Mouse (Mus musculus): ENCODE measurements around the gene Ifitm1.
A peak's percentile ranks its signal among the peaks of the same experiment; 100 is the strongest.
"Not testable (repeated sequence)": the region's sequence is repeated elsewhere in the genome, so short reads cannot be mapped to it uniquely, and the experiment has no call there.

Ifitm1 gene

DNA sequence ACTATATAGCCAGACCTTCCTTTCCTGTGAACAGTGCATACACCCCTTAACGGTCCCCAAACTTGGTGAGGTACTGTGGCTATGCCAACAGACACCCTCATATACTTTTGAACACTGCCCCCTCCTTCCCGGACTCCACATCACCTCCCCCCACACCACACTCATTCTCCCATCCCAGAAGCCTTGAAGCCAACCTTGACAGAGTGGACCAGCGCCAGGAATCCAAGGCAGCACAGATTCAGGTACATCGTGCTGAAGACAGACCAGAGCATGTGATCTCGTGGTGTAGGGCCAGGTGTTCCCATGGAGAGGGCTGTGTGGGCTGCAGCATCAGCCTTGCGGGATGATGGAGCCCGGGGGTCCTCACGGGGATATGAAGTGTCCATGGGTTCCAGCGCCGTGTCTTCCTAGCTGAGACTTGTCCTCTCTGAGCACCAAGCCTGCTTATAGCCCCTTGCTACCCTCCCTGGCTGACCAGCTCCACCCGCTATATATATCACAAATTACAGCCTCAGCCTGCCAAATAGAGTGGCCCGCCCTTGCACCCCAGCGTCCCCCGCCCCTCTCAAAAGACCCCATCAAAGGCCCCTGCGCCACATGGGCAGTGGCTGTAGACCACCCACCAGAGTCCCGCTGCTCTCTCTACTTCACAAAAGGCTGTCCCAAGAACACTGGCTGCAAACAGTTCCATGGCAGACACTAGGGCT is 17.0 kb upstream of the Ifitm1 start, which contains the start of gene Ifitm5:
Gene Ifitm5, minus strand, starts transcription at position 468 of the 707 bp plus-strand sequence.
- no peak for DNase-seq (ENCODE audit: low read depth, low spot score)

DNA sequence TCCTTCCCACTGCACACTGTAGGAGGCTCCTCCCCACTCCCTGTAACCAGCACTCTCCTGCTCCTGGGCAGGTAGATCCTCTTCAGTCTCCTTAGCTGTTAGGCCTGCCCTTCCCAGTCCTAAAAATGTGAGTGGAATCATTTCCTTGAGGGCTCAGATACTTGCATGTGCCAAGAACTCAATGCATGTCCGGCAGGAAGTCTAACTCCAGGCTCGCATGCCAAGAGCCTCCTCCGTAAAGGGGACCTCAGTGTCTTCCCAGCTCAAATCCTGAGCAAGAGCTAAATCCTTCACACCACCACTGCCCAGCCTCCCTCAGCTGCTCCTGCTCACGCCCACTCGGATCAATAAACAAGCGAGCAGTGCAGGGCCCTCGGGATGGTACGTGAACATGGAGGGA is 16.0 kb upstream of the Ifitm1 start:
- no peak for DNase-seq (ENCODE audit: low read depth, low spot score)

DNA sequence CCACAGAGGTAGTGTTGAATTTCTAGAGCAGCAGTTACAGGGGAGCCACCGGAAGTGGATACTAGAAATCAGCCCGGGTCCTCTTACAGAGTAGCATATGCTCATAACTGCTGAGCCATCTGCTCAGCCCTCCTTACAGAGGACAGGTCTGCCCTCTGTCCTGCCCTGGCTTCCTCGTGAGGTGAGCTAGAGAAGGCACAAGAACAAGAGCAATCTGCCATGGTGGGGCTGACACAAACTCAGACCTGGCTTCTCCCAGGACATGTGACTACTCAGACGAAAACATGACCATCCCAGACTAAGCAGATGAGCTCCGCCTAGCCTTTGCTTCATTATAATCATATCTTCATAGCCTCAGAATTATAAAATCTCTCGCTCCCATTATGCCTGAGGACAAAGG is 15.3 kb upstream of the Ifitm1 start:
- DNase-seq (ENCODE audit: low read depth, low spot score), result no peak

DNA sequence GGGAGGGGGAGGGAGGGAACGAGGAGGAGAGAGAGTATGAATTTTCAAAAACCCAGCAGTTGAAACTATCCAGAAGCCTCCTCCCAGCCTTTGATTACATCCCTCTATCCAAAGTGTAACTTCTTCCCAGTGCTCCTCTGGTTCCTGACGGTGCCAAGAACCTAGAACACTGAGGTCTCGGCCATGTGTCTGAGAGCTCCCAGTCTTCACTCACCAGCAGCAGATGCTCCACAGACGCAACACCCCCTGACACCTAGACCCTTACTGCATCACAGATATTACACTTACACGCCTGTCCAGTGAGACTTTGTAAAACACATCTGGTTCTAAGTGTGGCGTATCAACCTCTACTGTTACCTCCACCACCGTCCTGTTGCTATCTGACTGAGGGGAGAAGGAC is 14.6 kb upstream of the Ifitm1 start:
- DNase-seq (ENCODE audit: low read depth, low spot score), result no peak

DNA sequence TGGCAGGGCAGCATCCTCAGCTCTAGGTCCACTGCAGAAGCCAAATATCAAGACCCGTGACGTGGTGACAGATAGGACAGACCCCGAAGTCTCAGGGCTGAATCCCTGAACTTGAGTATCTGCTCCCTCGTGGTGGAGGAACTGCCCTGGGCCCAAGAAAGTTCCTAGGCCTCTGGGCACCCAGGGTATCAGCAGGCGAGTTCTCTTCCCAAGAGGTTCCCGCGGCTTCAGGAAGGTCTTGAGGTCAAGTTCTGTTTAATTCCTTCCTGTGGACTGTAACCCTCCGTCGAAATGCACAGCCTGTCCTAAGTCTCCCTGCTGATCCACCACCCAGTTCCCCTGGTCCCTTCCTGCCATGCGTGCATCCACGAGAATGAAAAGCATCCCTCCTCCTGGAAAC is 13.9 kb upstream of the Ifitm1 start:
- no peak for DNase-seq (ENCODE audit: low read depth, low spot score)

DNA sequence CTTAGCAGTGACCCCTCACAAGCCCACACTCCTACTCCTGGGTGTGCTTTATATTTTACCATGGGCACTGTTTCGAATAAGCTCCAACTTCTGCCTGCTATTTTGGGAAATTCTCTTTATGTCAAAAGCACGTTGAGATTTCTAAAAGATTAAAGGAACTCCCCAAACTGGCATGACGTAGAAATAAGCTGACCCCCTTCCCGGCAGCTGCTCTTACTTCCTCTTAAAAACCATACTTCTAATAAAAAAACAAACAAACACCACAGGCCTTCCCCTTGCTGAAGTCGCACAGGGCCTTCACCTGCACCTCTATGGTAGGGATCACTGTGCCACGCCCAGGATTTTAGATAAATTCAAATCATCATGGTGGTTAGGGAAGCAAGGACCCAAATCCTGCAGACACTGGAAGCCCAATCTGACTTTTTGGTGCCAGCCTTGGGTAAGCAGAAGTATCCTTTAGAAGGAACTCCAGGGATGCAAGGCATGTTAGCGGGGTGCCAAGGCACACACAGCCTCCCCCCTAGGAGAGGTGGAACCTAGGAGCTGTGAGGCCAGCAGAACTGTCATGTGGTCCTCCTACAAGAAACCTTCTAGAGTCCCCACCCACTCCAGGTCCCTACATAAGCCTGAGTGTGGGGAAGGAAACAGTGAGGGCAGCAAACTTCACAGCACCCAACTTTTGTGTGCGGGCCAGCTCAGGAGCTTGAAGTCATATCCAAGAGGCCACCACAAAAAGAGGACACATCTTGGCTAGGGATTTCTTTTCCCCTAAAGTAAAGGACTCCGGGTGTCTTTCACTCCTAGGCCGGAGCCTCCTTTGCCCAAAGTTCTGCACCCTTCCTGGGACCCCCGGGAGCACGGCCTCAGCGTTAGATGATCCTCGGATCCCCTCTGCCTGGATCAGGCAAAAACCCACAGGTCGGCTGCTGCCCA is 13.0 kb upstream of the Ifitm1 start:
- DNase-seq (ENCODE audit: low read depth, low spot score), result no peak

DNA sequence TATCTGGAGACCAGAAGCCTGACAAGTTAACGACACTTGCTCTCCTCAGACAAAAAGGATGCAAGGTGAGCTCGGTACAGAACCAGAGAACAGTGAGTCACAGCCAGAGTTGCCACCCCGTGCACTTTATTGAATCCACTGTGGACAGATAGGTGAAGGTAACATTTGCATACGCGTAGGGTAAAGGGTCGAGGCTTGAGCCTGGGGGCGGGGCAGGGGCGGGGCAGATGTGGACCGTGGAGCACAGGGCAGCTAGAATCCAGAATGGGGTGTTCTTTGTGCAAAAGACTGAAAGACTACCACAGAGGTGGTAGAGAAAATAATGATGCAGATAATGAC is 12.3 kb upstream of the Ifitm1 start:
- peak; percentile 62 for DNase-seq (ENCODE audit: low read depth, low spot score)

DNA sequence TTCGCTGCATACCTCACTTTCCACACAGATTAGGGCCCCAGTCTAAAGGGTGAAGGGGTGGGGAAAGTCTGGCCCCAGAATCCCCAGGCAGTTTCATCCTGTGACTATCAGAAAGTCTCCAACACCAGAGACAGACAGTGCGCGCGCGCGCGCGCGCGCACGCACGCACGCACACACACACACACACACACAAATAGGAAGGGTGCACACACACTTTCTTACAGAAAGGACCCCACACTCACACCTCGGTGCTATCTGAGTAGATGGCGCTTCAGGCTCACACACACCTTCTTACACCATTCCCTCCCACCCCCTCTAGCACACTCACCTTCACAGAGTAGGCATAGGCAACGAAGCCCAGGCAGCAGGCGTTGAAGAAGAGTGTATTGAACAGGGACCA is 11.7 kb upstream of the Ifitm1 start:
- DNase-seq (ENCODE audit: low read depth, low spot score), result peak; percentile 50

DNA sequence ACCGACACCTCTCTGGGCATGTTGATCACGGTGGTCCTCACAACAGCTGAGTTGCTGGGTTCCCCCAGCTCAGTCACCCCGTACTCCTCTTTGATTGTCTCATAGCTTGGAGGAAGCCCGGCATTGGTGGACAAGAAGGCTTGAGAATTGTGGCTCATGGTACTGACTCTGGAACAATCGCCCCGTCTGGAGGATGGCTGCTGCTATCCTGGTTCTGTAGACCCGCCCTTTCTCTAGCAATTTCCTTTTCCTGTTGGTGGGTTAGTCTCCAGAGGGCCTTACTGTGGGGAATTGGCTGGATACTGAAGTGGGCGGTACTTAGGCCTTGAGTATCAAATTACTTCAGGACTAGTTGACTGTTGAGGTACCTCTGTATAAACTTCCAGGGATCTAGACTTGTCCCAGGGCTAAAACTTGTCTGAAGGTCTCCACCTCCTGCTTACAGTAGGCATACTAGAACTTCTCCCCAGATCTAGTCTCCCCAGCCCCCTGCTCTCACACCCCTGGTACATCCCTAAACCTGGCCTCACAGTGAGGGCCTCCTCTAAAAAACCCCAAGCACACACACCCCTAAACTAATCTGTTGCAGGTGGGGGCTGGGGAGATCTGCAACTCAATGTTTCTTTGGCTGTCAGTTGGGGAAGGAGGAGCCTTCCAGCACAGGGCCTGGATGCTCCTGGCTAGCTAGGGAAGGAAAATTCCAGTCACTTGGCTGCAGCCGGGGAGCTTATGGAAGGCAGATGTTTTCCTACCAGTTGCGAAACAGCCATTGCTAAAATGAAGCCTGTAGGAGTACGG is 11.1 kb upstream of the Ifitm1 start, which contains the start of the genes Gm45717 and Ifitm2:
Gene Gm45717, minus strand, starts transcription at position 180 of the 798 bp plus-strand sequence.
Gene Ifitm2, minus strand, starts transcription at position 230 of the 798 bp plus-strand sequence.
- peak; percentile 99 for DNase-seq (ENCODE audit: low read depth, low spot score)

DNA sequence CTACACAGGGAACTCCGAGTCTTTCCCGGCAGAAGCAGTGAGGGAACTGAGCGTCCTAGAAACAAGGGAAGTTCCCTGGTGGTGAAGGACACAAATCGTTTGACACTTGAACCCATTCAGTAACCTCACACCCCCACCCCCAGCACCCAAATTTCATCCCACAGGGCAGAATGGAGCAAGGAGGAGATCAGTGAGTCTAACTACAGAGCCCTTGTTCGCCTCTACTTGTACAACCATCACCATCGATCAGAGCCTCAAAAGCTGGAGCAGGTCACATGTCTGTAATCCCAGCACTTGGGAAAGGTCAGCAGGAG is 10.5 kb upstream of the Ifitm1 start:
- no peak for DNase-seq (ENCODE audit: low read depth, low spot score)

DNA sequence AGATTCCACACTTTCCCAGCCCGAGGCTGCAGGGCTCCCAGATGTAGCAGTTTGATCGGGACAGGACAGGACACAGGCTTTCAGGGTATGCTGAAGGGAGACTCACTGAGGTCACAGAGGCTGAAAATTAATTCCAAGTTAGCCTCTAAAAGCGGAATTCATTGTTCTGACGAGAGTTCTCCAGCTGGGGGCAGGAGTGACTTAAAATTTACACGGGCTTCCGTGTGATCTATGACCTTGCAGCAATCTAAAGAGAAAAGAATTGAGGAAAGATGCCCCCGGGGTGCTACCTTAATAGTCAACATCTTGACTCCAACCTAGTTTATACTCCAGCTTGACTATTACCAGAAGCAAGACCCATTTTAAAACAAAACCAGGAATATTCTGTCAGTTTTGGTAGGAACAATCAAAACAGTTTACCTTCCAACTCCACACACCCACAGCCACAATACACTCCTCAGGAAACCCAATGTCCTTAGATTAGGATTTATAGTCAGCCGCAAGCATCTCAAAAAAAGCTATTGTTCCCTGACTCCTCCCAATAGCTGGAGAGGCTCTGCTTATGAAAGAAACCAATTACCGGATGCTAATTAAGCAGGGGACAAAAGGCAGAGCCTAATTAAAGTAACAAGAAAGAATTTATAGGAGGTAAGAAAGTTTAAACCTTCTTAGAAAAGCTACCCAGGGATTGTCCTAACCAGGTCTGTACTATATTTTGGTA is 7.7 kb upstream of the Ifitm1 start:
- peak; percentile 95 for DNase-seq (ENCODE audit: low read depth, low spot score)

DNA sequence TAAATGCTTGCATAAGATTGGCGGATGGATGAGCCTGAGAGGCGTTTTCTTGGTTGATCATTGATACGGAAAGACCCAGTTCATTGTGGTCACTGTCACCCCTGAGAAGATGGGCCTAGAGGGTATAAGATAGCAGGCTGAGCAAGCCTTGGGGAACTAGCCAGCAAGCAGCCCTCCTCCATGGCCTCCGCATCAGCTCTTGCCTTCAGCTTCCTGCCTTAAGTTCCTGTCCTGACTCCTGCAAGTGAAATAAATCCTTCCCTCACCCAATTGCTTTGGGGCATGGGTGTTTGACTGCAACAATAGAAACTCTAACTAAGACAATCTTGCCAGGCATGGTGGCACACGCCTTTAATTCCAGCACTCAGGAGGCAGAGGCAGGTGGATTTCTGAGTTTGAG is 7.0 kb upstream of the Ifitm1 start:
- DNase-seq (ENCODE audit: low read depth, low spot score), result peak; percentile 71

DNA sequence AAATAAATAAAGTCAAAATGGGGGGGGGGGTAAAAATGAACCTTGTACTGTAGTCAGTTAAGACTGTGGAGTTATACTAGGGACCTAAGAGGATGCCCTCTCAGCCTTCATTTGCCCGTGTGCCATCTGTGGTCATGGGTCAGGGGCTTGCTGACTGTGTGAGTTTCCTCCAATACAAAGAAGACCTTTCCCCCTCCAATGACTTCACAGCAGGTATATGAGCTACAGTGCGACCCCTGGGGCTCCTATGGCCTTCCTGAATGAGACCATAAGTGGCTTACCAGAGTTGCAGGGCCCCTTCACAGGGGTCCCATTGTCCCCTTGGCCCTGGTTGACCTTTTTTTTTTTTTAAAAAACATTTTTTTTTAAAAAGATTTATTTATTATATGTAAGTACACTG is 5.6 kb upstream of the Ifitm1 start:
- DNase-seq (ENCODE audit: low read depth, low spot score), result no peak

DNA sequence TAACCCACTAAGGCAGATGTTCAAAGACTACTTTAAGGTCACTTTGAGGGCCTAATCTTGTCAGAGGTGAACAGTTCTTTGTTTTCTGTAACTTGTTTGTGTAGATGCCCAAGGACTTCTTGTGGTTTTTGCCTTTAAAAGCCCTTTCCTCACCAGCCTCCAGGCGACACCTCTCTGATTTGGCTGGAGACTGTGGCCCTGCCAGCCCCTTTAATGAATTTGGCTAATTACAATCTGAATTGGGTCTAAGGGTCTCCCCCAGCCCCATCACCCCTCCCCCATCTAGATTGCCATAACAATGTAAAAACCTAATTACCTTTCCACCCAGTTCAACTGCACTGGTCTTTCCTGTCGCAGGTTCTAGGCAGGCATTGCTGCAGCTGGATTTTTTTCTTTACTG is 4.3 kb upstream of the Ifitm1 start:
- DNase-seq (ENCODE audit: low read depth, low spot score), result peak; percentile 57

DNA sequence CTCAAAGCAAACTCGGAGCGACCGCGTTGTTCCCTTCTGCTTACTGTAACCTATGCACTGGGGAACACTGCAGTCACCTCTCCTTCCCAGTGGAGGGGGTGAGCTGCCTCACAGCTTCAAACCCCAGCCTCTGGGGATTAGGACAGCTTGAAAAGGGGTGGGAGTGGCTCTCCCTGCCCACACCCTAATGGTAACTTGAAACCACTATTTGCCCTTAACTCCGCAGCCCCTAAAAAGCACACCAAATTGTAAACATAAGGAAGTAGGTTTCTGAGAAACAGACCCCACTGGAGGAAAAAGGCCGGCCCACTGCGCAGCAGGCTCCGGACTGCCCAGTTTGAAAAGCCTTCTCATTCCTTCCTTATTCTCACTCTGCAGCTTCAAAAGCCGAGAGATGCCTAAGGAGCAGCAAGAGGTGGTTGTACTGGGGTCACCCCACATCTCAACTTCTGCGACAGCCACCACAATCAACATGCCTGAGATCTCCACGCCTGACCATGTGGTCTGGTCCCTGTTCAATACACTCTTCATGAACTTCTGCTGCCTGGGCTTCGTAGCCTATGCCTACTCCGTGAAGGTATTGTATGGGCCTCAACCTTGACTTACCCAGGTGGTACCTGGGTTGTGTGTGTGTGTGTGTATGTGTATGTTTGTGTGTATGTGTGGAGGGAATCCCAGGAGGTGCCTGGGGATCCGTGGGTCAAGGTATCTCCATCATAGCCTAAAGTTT is 1.0 kb downstream of the Ifitm1 start:
- DNase-seq (ENCODE audit: low read depth, low spot score), result peak; percentile 91

DNA sequence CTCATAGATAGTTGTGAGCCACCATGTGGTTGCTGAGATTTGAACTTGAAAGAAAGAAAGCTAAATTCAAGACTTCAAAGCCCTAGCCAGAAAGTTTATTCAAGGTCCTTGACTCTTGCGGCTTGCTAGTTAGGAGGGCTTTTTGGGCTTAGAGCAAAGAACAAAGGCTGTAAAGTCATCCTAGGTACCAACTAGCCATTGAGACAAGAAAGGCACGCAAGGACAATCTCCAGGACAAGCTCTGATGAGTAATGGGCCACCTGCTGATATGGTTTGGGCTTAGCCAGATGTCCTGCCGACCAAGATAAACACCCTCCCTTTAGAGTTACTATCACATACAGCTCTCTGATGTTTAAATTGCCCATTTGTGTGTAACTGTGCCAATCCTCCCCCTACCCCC is 1.7 kb downstream of the Ifitm1 start:
- not testable (repeated sequence) for DNase-seq (ENCODE audit: low read depth, low spot score)

DNA sequence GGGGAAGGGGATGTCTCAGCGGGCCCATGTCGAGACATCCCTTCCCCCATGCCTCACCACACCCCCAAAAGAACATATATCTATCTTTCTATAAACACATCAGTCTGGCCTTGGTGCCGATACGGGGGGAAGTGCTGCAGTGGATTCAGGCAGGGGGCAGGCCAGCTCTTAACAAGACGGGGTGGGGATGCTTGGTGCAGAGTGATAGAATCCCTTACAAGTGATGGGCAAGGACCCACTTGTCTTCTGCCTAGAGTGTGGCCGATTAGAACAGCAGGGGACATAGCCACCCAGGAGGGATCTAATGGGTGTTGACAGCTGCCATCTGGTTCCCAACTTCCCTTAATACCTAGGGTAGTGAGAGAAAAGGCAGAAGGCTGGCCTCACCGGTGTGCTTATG is 3.9 kb downstream of the Ifitm1 start:
- no peak for DNase-seq (ENCODE audit: low read depth, low spot score)

DNA sequence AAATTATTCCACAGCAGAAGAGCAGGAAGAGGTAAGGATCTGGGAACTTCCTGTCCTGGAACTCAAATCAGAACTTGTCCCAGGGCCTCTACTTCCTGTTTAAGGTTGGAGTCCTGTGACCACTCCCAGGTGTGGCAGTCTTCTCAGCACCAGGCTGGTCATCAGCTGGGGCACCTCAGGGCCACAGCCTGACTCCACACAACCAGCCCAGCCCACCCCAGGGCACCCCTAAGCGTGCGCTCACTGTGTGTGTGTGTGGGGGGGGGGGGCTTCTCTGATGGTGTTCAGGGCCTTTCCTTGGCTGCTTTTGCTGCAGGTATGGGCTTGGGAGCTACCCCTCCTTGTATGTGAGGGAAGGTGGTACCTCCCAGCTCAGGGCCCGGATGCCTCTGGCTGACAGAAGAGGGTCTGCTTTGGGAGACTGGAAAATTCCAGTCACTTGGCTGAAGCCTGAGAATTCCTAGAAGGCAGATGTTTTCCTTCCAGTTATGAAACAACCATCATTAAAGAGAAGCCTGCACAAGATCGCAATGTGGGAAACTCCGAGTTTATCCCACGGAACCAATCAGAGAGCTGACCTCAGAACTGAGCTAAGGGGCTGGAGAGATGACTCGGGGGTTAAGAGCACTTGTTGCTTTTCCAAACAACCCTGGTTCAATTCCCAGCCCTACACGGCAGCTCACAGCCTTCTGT is 4.6 kb downstream of the Ifitm1 start:
- DNase-seq (ENCODE audit: low read depth, low spot score), result no peak

DNA sequence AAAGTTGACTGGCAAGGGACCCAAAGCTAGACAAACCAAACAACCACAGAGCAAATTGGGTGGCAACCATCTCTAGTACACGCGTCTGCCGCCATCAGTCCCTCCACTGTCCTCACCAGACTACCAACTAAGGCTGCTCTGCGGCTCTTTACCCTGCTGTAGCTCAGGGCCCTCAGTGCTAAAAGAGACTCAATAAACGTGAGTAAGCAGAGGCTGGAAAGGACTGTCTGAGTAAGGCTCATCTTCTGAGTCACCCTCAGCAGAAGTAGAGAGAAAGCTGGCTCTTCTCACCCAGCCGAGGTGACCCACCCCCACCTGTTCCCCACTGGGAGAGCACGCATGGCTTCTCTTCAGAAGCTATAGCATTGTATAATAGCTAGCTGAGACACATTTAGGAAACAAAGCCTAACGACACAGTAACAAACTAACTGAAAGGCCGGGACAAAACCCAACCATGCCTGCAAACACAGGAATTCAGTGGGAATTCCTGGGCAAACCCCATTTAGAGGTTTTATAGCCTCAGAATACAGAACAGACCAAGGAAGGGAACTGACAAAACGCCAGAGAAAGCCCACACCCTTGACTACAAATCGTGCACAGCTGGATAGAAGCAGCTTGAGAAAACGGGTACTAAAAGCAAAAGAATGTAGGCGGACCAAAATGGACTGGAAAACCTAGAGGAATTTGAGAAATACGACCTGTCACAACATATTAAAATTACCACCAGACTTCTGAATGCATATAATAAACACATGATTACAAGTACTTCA is 6.6 kb downstream of the Ifitm1 start:
- DNase-seq (ENCODE audit: low read depth, low spot score), result peak; percentile 94
